Mouse (Mus musculus) lung, adult 2 months (tissue): ENCODE data around the gene Coro1c. TPM values are rescaled to one million over a fixed set of nuclear protein-coding genes. Genes with fewer than 3 reads are reported as not detected.

Experiments used
- DNase-seq: peaks from one replicate; pipeline ENCODE4 v3.0.0; 2022
- H3K4me1 ChIP-seq: fragments of 200-500 bp; 2 replicates; pipeline ENCODE4 v1.6.1; 2011; ENCODE audit warnings: low read length; ENCODE audit not compliant: control insufficient read depth, insufficient read depth
- H3K4me3 ChIP-seq: fragments of 200-500 bp; replicated peaks from 2 replicates; pipeline ENCODE3; 2011; ENCODE audit warnings: low read depth, mild to moderate bottlenecking, control low read depth, low read length; ENCODE audit errors: extremely low read depth
- CTCF ChIP-seq: fragments of 200-500 bp; IDR thresholded peaks from 2 replicates; pipeline ENCODE4 v1.5.1; 2011; ENCODE audit warnings: mild to moderate bottlenecking, low read length, control low read depth; ENCODE audit not compliant: insufficient read depth
- POLR2A ChIP-seq: fragments of 200-500 bp; IDR thresholded peaks from 2 replicates; pipeline ENCODE4 v1.6.1; 2011; ENCODE audit warnings: low read depth, mild to moderate bottlenecking, control low read depth, low read length, borderline replicate concordance; ENCODE audit errors: extremely low read depth
- WGBS: fragments of 180-500 bp; shearing (Covaris S2); methylation state at CpG from one replicate; pipeline ENCODE4 v1.1.7; 2018; 5-methylcytosine and 5-hydroxymethylcytosine counted together
- polyA plus RNA-seq: library from polyadenylated mRNA; depleted of rRNA; stranded (reverse); fragments of >200 nt; gene quantifications from 2 replicates; pipeline ENCODE4 v1.2.3, GENCODE M21; 2012

Gene Coro1c
- polyA plus RNA-seq, 1 experiment: 104 TPM

DNA sequence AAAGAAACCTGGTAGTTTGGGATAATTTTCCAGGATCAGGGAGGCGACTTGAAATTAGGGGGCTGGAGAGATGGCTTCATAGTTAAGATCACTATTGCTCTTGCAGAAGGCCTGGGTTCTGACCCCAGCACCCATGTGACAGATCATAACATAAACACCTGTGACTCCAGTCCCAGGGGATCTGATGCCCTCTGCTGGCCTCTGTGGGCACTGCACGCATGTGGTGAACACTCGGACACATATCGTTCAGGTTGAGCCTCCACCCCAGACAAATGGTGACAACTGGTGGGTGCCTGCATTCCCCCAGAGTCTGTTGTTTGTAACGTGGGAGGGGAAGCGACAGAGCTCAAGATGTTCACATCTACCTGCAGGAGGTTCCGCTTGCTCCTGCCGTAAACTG lies 47.3 kb downstream of the Coro1c start:
- Histone ChIP-seq H3K4me1 (peaks cover 11% of the 10 kb centered on the region), H3K4me3 (no peak overlapping the region)
- no peak for DNase-seq
- WGBS: 97% methylated on average over 8 of the region's 8 CpGs
- no peak for TF ChIP-seq POLR2A
- TF ChIP-seq CTCF: peak; percentile 43

DNA sequence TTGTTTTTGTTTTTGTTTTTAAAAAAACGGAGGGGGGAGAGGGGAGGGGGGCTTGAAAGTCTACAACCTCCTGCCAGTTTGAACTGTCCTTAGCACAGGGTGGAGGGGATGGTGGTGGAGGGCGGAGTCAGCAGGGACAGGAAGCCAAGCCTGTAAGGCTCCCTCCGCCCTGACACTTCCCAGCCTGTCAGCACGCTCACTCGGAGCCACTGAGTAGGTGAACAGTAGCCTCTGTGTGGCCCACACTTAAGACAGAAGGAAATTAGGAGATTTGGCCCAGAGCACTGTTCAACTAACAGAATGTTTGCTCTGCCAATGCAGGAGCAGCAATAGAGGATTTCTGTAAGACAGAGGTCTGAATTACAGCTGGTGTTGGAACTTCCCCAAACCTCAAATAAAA lies 49.6 kb downstream of the Coro1c start:
- peaks cover 11% of the 10 kb centered on the region for H3K4me1 ChIP-seq
- 20% methylated on average over 5 of the region's 5 CpGs for WGBS
- H3K4me3 ChIP-seq: no peak overlapping the region
- TF ChIP-seq CTCF: no peak
- peak; percentile 28; the same call in 1 of the 2 replicates for TF ChIP-seq POLR2A
- DNase-seq: no peak

DNA sequence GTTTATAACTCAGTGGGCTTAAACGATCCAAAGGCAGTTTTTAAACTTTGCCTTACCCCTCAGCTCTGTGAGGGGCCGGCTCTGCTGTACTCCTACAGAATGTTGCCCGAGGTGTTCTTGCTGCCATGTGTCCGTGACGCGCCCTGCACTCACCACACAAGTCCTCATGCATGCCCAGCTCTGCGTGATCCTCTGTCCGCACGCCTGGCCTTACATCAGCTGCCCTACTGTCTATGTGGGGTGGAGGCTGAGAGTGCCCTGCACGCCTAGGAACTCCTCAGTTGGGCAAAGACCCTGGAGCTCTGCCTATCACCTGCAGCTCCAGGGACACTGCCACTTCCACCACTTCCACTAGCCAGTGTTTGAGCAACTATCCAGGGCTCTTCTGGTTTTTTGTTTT lies 50.0 kb downstream of the Coro1c start:
- peaks cover 11% of the 10 kb centered on the region for H3K4me1 ChIP-seq
- 72% methylated on average over 10 of the region's 10 CpGs for WGBS
- no peak for TF ChIP-seq POLR2A
- no peak for DNase-seq
- H3K4me3 ChIP-seq: no peak overlapping the region

DNA sequence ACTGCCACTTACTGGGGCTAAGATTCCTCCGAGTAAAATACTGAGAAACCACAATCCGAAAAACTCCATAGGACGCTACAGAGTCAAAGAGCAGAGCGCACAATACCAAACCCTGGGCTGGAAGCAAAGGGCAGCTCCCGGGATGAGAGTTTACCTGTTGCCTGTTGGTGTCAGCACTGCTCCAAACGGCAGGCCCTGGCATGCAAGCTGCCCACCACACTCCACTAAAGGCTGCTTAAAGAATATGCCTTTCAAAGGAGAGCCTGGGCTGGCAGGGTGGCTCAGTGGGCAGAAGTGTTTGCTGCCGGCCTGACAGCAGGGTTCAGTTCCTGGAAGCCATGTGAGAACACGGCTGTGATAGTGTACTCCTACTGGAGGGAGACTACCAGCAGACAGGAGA lies 50.9 kb downstream of the Coro1c start:
- WGBS: 63% methylated on average over 8 of the region's 8 CpGs
- Histone ChIP-seq H3K4me1 (peaks cover 11% of the 10 kb centered on the region), H3K4me3 (no peak overlapping the region)
- no peak for DNase-seq
- TF ChIP-seq POLR2A: no peak
- 0 out of 2 replicates have a peak, but pooled peaks have one; percentile 11 for TF ChIP-seq CTCF

DNA sequence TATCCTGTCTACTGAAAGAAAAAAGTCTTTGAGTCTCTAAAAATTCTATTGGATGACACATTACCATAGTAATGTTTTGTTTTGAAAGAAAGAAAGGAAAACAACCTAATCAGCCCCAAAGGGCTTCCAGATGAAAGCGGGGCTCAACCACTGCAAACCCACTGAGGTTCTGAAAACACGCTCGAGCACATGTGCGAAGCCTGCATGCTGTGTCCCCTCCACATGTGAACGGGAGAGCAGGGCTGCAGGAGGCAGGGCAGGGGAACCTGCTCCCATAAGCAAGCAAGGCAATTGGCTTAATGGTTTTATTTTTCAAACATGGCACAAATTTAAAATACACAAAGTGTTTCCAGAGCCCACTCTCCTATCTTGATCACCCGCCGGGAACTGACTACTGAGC lies 51.9 kb downstream of the Coro1c start:
- TF ChIP-seq CTCF (no peak), POLR2A (no peak)
- Histone ChIP-seq H3K4me3 (no peak overlapping the region), H3K4me1 (peaks cover 11% of the 10 kb centered on the region)
- WGBS: 77% methylated on average over 7 of the region's 7 CpGs
- DNase-seq: no peak

DNA sequence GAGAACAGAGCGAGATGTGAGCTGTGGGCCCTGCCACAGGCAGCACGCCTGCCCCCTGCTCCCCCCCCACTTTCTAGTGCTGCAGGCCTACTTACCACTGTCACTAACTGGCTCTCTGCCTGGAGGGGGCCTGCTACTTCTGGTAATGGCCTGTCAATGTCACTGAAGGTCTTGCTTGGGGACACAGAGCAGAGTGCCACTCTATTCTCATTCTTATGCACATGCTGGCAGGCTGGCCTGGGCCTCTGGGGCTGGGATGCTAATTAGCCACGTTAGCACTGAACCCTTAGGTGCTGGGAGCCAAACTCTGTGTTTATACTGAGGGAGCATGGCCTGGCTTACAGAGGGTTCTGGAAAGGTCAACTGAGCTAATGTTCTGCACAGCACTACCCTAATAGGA lies 52.9 kb downstream of the Coro1c start:
- peaks cover 11% of the 10 kb centered on the region for H3K4me1 ChIP-seq
- WGBS: 62% methylated on average over 3 of the region's 3 CpGs
- no peak for DNase-seq
- H3K4me3 ChIP-seq: no peak overlapping the region
- no peak for TF ChIP-seq CTCF

DNA sequence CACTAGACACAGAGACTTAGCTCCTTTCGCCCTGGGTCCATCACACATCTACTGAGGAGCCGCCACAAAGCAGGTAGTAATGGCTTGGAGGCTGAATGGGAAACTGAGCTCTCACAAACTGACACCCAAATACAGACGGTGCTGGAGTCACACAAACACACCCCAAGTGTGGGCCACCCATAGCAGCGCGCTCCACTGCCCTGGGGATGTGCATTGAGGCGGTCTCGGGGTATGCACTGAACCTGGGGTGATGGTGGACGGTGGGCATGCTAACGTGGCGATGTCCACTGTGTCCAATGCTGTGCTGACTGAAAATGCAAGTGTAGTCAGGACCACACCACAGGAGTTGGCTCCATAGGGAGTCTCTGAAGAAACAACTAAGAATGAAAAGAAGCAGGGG lies 53.4 kb downstream of the Coro1c start:
- Histone ChIP-seq H3K4me1 (peaks cover 11% of the 10 kb centered on the region), H3K4me3 (no peak overlapping the region)
- no peak for DNase-seq
- 92% methylated on average over 10 of the region's 10 CpGs for WGBS
- TF ChIP-seq CTCF (no peak), POLR2A (no peak)

DNA sequence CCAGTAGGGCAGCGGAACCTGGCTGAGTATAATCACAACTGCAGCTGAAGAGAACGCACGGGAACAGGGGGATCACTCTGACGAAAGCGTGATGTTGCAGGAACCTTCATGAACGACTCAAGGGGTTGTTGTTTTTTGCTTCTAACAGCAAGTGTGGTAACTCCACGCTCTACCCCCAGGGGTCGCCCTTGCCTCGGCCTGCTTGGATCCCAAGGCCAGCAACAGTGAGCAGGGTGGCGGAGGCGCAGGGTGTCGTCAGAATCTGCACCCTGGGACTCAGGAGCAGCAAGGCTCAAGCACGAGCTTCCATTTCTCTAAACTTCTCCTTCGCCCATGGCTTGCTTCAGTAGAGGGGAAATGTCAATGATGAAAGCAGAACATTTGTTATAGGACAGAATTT lies 54.1 kb downstream of the Coro1c start:
- DNase-seq: peak; percentile 83
- peak; percentile 98 for TF ChIP-seq CTCF
- no peak for TF ChIP-seq POLR2A
- WGBS: 25% methylated on average over 14 of the region's 14 CpGs
- no peak overlapping the region for H3K4me3 ChIP-seq
- H3K4me1 ChIP-seq: peaks cover 8% of the 10 kb centered on the region

DNA sequence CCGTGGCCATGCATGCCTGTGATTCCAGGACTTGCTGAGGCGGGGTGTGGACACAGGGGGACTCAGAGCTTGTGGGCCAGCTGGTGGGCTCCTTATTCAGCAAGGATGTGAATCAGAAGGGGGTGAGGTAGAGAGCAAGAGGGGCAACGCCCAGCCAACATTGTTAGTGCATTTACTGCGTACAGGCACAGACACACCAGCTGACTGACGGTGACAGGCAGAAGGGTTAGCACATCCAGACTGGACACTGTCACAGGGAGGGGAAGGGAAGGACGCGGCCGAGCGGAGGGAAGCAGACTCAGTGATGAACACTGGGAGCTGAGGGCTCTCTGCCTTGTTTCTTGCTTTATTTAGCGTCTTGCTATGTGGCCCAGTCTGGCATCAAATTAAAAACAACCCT lies 55.0 kb downstream of the Coro1c start:
- TF ChIP-seq POLR2A (no peak), CTCF (no peak)
- peaks cover 1% of the 10 kb centered on the region for H3K4me1 ChIP-seq
- DNase-seq: no peak
- no peak overlapping the region for H3K4me3 ChIP-seq
- 86% methylated on average over 10 of the region's 10 CpGs for WGBS

DNA sequence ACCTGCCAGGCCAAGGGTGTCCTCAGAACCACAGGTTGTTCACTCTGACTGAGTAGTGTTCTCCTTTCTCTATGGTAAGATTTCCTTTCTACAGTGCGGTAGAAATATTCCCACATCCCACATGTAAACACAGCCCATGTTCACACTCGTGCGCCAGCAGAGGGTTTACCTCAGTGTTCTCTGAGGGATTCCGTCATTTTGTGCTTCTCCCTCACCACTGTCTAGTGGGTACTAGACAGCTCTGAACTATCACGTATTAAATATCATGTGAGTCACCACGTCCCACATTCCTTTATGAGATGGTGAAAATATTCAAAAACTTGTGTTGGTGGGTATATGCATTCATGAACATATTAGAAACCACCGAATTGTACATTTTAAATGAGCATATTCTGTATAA lies 56.1 kb downstream of the Coro1c start:
- H3K4me1 ChIP-seq: no peaks in the 10 kb centered on the region
- DNase-seq: no peak
- H3K4me3 ChIP-seq: no peak overlapping the region
- WGBS: 88% methylated on average over 7 of the region's 7 CpGs
- TF ChIP-seq POLR2A: no peak
- no peak for TF ChIP-seq CTCF
